In the genomic region with DNA sequence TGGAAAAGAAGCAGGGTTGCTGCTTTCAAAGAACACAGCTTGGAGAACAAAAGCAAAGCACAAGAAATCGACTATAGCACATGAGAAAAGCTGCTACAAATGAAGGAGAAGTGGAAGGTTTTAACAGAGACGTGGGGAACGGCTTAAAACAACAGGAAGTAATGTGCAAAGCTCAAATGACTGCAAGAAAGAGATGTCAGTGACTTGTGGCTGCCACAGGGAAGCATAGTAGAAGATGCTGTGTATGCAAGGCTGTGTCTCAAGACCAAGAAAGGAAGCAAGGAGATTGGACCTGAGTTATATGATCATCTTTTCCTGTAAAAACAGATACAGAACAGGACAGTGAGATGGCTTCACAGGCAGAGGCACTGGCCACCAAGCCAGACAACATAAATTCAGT, we compare ENCODE assay signal across 29 mouse cellular contexts.
DNase-seq lines count a peak whose midpoint lies in the region; ATAC-seq lines count a peak whose summit lies in the region.
"Had no signal": no experiment of that assay in that cellular context is flagged by ENCODE, and none has a peak within 500 bp of the region (broad histone marks: within the 10 kb centered on the region; RNA-seq: fewer than 3 reads in every experiment).

No protein-coding gene starts in this region.

- no peak for DNase-seq in kidney, postnatal 25 days
- no peak for DNase-seq in embryo, embryonic 10 days (ENCODE audit: low spot score)
- DNase-seq: adrenal gland, postnatal 25 days; B cell, adult 2 months; cerebellum, adult 2 months; cerebellum, postnatal 14 days; embryo, embryonic 11 days; gastrocnemius, postnatal 14 days; heart, adult 2 months; heart, postnatal 10 days; kidney, adult 2 months; kidney, postnatal 4 days; left cerebral cortex, postnatal 4 days; liver; retina, postnatal 1 day; right cerebral cortex, postnatal 14 days had no signal

- WGBS in kidney, embryonic 16.5 days = 19% methylated on average over 3 of the region's 3 CpGs
- 16% methylated on average over 3 of the region's 3 CpGs for WGBS in embryonic facial prominence, embryonic 15.5 days
- WGBS in hindbrain, embryonic 12.5 days = 62% methylated on average over 3 of the region's 3 CpGs

- H3K27me3 ChIP-seq in kidney, embryonic 16.5 days (ENCODE audit: insufficient read depth, low read length) = no peaks in the 10 kb centered on the region
- no peaks in the 10 kb centered on the region for H3K27me3 ChIP-seq in embryonic facial prominence, embryonic 15.5 days
- H3K27me3 ChIP-seq in hindbrain, embryonic 12.5 days = no peaks in the 10 kb centered on the region
- H3K27me3 ChIP-seq: heart, embryonic 13.5 days; intestine, embryonic 15.5 days; lung, embryonic 15.5 days; midbrain, embryonic 15.5 days; neural tube, embryonic 15.5 days; stomach, embryonic 15.5 days had no signal

- peak overlapping the region; percentile 43; the same call in 1 of the 2 replicates for H3K27ac ChIP-seq in kidney, embryonic 16.5 days (ENCODE audit: low read length)
- H3K27ac ChIP-seq in brown adipose tissue, adult 24 weeks (replicated peaks; ENCODE audit: low read depth, low read length) = peak overlapping the region; percentile 11
- H3K27ac ChIP-seq in embryonic facial prominence, embryonic 15.5 days (replicated peaks) = peak overlapping the region; percentile 80
- H3K27ac ChIP-seq in hindbrain, embryonic 12.5 days = no peak overlapping the region
- H3K27ac ChIP-seq: heart, adult 2 months; heart, embryonic 13.5 days; hindbrain, postnatal 0 days; intestine, embryonic 15.5 days; lung, embryonic 15.5 days; midbrain, embryonic 15.5 days; neural tube, embryonic 15.5 days; stomach, embryonic 15.5 days had no signal

- H3K4me2 ChIP-seq in kidney, embryonic 16.5 days (replicated peaks; ENCODE audit: low read depth, low read length) = no peak overlapping the region
- H3K4me2 ChIP-seq in embryonic facial prominence, embryonic 15.5 days (replicated peaks) = no peak overlapping the region
- no peak overlapping the region for H3K4me2 ChIP-seq in hindbrain, embryonic 12.5 days (replicated peaks)
- H3K4me2 ChIP-seq: heart, embryonic 13.5 days; intestine, embryonic 15.5 days; lung, embryonic 15.5 days; midbrain, embryonic 15.5 days; neural tube, embryonic 15.5 days; stomach, embryonic 15.5 days had no signal

- peaks cover 6% of the 10 kb centered on the region; the same call in 1 of the 2 replicates for H3K4me1 ChIP-seq in kidney, embryonic 16.5 days (ENCODE audit: insufficient read depth, low read length)
- H3K4me1 ChIP-seq in brown adipose tissue, adult 24 weeks (ENCODE audit: control insufficient read depth, insufficient read depth, insufficient read length, low read length) = no peaks in the 10 kb centered on the region
- peaks cover 3% of the 10 kb centered on the region; the same call in 1 of the 2 replicates for H3K4me1 ChIP-seq in embryonic facial prominence, embryonic 15.5 days
- no peaks in the 10 kb centered on the region for H3K4me1 ChIP-seq in hindbrain, embryonic 12.5 days
- H3K4me1 ChIP-seq: heart, embryonic 13.5 days; intestine, embryonic 15.5 days; lung, embryonic 15.5 days; midbrain, embryonic 15.5 days; neural tube, embryonic 15.5 days; stomach, embryonic 15.5 days had no signal

- H3K36me3 ChIP-seq in kidney, embryonic 16.5 days (ENCODE audit: insufficient read depth, low read length) = no peaks in the 10 kb centered on the region
- no peaks in the 10 kb centered on the region for H3K36me3 ChIP-seq in embryonic facial prominence, embryonic 15.5 days
- H3K36me3 ChIP-seq in hindbrain, embryonic 12.5 days = no peaks in the 10 kb centered on the region
- H3K36me3 ChIP-seq: heart, embryonic 13.5 days; intestine, embryonic 15.5 days; lung, embryonic 15.5 days; midbrain, embryonic 15.5 days; neural tube, embryonic 15.5 days; stomach, embryonic 15.5 days had no signal

- no peak overlapping the region for H3K4me3 ChIP-seq in kidney, embryonic 16.5 days (ENCODE audit: low read length)
- no peak overlapping the region for H3K4me3 ChIP-seq in brown adipose tissue, adult 24 weeks (ENCODE audit: insufficient read depth, low read depth, low read length)
- no peak overlapping the region for H3K4me3 ChIP-seq in embryonic facial prominence, embryonic 15.5 days (replicated peaks)
- H3K4me3 ChIP-seq in hindbrain, embryonic 12.5 days = no peak overlapping the region
- H3K4me3 ChIP-seq: heart, adult 2 months; heart, embryonic 13.5 days; intestine, embryonic 15.5 days; lung, embryonic 15.5 days; midbrain, embryonic 15.5 days; neural tube, embryonic 15.5 days; stomach, embryonic 15.5 days had no signal

- peaks cover 4% of the 10 kb centered on the region; the same call in 1 of the 2 replicates for H3K9me3 ChIP-seq in kidney, embryonic 16.5 days (ENCODE audit: low read length)
- no peaks in the 10 kb centered on the region; the same call in 1 of the 2 replicates for H3K9me3 ChIP-seq in embryonic facial prominence, embryonic 15.5 days (replicated peaks)
- peaks cover 4% of the 10 kb centered on the region; the same call in 1 of the 2 replicates for H3K9me3 ChIP-seq in hindbrain, embryonic 12.5 days (replicated peaks)
- H3K9me3 ChIP-seq: lung, embryonic 15.5 days; midbrain, embryonic 15.5 days; neural tube, embryonic 15.5 days; stomach, embryonic 15.5 days had no signal

- no peak for ATAC-seq in kidney, embryonic 16.5 days (ENCODE audit: low FRiP score, low TSS enrichment)
- ATAC-seq in embryonic facial prominence, embryonic 15.5 days (ENCODE audit: insufficient number of reproducible peaks, low FRiP score, low TSS enrichment, low read depth) = no peak
- ATAC-seq in megakaryocyte progenitor cell, adult 5-6 weeks (replicated peaks; ENCODE audit: poor library complexity) = peak; percentile 69
- no peak for ATAC-seq in hindbrain, embryonic 12.5 days (ENCODE audit: low FRiP score)
- ATAC-seq: forebrain, embryonic 14.5 days; hindbrain, postnatal 0 days; intestine, embryonic 15.5 days; midbrain, embryonic 15.5 days had no signal

- H3K9ac ChIP-seq in kidney, embryonic 16.5 days (replicated peaks; ENCODE audit: low read length) = no peak overlapping the region
- no peak overlapping the region for H3K9ac ChIP-seq in embryonic facial prominence, embryonic 15.5 days
- no peak overlapping the region for H3K9ac ChIP-seq in hindbrain, embryonic 12.5 days
- H3K9ac ChIP-seq: heart, embryonic 13.5 days; intestine, embryonic 15.5 days; lung, embryonic 15.5 days; midbrain, embryonic 15.5 days; neural tube, embryonic 15.5 days; stomach, embryonic 15.5 days had no signal
